Mouse (Mus musculus): ENCODE results near the gene Gm42688. TPM values are rescaled to one million over a fixed set of nuclear protein-coding genes. Genes with fewer than 3 reads are reported as not detected.

Gene Gm42688
- total RNA-seq, 2 experiments from 2014 or later = 1.0 to 1.2 TPM

DNA sequence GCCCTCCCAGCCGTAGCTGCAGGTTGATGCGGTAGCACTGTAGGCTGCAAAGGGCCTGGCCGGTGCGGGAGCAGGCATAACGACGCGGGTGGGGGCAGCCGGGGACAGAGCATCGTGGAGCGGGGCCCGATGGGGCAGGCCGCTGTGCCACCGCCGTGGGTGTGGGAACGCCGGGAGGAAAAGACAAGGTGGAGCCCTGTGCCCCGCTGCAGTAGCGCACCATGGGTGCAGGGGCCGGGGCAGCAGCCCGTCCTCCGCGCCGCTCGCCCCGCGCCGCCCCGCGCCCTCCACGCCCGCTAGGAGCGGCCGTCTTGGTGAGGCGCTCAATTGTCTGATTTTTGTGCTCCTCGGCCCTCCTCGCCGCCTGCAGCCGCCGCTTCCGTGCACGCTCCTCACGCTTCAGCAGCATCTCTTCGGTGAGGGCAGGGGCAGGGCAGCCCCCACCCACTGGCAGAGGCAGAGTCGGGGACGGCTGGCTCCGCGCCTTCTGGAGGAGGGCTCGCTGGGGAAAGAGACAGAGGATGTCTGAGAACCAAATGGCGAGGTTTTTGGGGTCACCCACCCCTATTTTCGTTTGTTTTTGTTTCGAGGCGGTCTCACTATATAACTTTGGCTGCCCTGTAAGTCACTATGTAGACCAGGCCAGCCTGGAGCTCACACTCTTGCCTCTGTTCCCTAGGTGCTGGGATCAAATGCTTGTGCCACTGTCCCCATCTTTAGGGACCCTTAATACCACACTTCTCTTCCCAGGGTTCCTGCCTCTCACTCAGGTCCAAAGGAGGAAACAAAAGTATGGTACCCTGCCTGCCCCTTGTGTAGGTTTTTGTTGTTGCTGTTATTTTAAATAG lies 20.7 kb downstream of the Gm42688 start:
- H3K27ac ChIP-seq = peak overlapping the region; percentile 87
- intact Hi-C loops (cut with DNase I) = no loop called here
- no peak for DNase-seq
- H3K4me3 ChIP-seq = peak overlapping the region; percentile 89
- no peak for TF ChIP-seq CTCF (IDR thresholded peaks at IDR 0.05)

DNA sequence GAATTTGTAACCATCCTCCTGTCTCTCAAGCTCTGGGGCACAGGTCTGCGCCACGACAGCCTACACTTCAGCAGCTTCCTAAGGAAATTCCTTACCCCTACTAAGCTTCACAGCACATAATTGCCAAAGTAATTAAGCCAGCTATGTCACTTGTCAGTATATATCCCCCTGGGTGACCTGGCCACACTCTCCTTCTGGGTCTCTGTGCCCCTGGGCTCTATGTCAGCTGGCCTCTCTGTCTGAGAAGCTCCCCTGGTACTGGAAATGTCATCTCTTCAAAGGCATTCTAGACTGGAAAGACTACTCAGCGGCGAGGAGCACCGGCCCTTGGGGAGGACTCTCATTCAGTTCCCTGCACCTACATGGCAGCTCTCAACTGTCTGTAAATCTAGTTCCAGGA lies 21.5 kb downstream of the Gm42688 start:
- H3K4me3 ChIP-seq = no peak overlapping the region
- intact Hi-C loops (cut with DNase I) = no loop called here
- DNase-seq = peak; percentile 12

DNA sequence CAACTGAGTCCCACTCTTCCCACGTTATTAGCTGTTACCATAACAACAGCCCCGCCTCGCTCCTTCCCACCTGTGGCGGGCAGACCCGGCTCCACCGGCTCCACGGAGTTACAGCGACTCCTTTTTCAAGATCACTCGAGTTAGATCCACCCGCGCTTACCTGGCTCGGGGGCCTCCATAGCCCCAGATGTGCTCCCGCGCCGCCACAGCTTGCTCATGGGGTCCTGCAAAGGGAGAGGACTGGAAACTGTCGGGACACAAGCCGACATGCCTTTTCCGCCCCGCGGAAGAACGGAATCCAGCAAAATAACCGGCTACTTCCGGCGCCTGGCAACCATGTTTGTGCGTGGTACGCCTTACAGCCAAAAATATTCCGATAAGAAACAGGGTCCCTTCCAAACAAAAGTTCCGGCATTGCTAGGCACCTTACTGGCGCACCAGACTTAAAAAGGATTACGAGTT lies 23.5 kb downstream of the Gm42688 start:
- DNase-seq = peak; percentile 93
- Histone ChIP-seq H3K4me3 (peak overlapping the region; percentile 84), H3K27ac (peak overlapping the region; percentile 91)
- TF ChIP-seq CTCF (IDR thresholded peaks at IDR 0.05) = no peak
- intact Hi-C loops (cut with DNase I) = no loop called here

More for the DNA sequence above, 21.5 kb downstream of the Gm42688 start:
- TF ChIP-seq CTCF (IDR thresholded peaks at IDR 0.05) = no peak
- no peak overlapping the region for H3K27ac ChIP-seq

DNA sequence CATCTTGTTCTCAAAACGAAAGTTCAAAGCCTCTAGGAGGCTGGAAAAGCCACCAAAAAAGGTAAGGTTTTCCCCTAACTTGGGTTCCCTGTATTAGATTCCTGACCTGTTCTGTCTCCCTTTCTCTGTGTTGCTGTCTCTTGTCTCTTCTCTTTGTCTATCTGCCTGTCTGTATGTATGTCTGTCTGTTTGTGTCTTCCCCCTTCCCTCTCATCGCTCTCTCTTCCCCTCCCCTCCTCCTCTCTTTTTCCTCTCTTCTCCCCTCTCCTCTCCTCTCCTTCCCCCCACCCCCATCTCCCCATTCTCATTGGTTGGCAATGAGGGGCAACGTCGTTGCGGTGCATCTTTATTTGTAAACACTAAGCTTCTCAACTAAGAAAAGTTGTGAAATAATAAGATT lies 23.9 kb downstream of the Gm42688 start, which contains the start of gene Ino80b:
TSS of gene Ino80b (minus strand) at position 101 of the 400 bp plus-strand sequence.
- no peak for DNase-seq
- no peak for TF ChIP-seq CTCF (IDR thresholded peaks at IDR 0.05)
- Histone ChIP-seq H3K4me3 (peak within 1 kb of the TSS; percentile 84), H3K27ac (peak within 1 kb of the TSS; percentile 91)
- intact Hi-C loops (cut with DNase I) = no loop called here

DNA sequence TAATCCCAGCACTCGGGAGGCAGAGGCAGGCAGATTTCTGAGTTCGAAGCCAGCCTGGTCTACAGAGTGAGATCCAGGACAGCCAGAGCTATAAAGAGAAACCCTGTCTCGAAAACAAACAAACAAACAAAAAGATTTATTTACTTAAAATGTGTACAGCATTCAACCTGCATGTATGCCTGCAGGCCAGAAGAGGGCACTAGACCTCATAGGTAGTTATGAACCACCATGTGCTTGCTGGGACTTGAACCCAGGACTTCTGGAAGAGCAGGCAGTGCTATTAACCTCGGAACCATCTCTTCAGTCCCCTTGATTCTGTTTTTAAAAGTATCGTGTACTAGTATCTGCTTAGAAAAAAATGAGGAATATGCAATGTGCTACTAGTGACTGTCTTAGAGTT lies 26.0 kb downstream of the Gm42688 start:
- TF ChIP-seq CTCF (IDR thresholded peaks at IDR 0.05) = peak; percentile 52

DNA sequence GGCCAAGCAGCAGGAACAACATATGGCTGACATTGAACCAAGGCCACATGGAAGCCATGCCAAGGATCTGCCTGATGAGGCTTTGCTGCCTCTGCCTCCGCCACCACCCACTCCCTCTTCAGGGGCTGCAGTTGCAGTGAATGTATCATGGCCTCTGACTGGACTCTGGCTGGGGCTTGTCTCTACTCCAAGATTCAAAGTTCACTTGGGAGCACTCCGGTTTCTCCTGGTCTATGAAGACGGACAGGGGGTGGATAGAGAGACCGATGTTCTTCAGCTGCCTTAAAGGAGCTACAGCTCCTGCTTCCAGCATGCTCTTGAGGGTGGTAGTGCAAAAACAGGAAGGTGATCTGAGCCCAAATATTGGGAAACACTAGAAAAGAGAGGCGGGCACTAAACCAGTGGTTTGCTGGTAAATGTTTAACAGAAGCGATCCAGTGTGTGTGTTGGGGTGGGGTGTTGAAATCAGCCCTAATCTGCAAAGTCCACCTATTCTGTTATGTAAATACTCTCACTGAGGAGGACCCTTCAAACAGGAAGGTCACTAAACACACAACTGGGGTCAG lies 30.1 kb downstream of the Gm42688 start:
- H3K4me3 ChIP-seq = no peak overlapping the region
- intact Hi-C loops (cut with DNase I) = no loop called here
- TF ChIP-seq CTCF (IDR thresholded peaks at IDR 0.05) = no peak
- peak overlapping the region; percentile 13; the same call in 1 of the 2 replicates for H3K27ac ChIP-seq
- peak; percentile 13 for DNase-seq

More for the DNA sequence above, 26.0 kb downstream of the Gm42688 start:
- H3K4me3 ChIP-seq = no peak overlapping the region
- H3K27ac ChIP-seq = no peak overlapping the region
- intact Hi-C loops (cut with DNase I) = no loop called here
- peak; percentile 2 for DNase-seq

DNA sequence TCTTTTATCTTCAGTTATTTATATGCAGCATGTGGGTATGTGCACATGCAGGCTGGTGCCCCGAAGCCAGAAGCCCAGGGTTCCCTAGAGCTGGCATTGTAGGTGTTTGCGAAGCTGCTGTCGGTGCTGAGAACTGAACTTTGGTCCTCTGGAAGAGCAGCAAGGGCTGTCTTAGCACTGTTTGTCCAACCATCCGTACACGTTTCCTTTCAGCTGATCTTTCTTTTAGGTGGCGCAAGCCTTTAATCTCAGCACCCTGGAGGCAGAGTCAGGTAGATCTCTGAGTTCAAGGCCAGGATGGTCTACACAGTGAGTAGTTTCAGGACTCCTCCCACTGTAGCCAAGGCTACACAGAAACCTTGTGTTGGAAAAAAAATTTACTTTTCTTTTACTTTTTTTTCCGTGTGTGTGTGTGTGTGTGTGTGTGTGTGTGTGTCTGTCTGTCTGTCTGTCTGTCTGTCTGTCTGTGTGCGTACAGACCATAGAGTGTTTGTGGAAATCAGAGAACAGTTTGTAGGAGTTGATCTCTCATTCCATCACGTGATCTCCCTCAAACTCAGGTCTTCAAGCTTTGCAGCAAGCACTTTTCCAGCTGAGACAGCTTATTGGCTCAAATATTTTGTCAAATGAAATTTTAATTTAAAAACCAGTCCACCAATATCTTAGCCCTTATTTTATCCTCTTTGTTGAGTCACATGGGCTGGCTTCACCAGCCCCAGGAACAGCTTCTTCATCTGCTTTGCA lies 30.9 kb downstream of the Gm42688 start:
- no peak for TF ChIP-seq CTCF (IDR thresholded peaks at IDR 0.05)
- intact Hi-C loops (cut with DNase I) = no loop called here
- Histone ChIP-seq H3K27ac (peak overlapping the region; percentile 13; the same call in 1 of the 2 replicates), H3K4me3 (no peak overlapping the region)
- DNase-seq = peak; percentile 4

DNA sequence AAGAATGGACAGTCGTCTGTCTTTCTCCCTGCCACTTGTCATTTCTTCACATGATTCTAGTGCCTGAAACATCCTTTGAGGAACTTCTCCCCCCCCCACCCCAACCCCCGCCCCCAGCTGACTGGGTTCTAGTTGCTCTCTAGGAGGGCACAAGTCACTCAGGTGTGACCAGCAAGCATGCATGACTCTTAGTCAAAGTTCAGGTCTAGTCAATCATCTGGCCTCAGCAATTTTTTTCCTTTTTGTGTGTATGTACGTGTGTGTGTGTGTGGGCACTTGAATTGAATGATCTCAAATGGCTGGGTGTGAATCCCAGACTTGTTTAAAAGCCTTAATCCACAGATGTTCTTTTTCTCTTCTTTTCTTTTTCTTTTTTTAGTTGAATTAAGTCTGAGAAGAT lies 32.8 kb downstream of the Gm42688 start:
- no peak overlapping the region for H3K4me3 ChIP-seq
- no peak for DNase-seq
- intact Hi-C loops (cut with DNase I) = no loop called here
- no peak overlapping the region for H3K27ac ChIP-seq
- TF ChIP-seq CTCF (IDR thresholded peaks at IDR 0.05) = no peak

DNA sequence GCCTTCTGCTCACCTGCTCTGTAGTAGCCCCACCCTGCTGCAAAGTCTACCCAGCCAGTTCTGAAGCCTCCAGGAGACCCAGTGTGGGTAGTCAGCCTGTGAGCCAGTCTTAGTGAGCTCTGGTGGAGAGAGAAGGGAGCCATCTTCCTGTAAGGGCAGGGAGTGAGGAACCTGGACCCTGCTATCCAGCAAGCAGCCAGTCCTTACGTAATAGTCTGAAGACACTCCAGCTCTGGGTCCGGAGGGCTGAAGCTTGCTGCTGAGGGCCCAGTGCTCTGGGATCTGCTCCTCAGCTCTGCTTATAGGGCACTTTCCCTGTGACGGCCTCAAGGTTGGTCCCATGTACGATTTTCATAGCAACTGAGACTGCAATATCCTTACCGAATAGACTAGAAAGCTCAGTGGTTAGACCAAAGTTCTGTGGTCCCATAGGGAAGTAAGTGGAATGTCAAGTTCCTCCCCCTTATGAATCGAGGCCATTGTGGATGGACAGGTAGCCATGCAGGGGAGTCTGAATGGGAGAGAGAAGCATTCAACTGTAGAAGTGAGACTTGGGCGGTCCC lies 33.6 kb downstream of the Gm42688 start, which contains the start of gene Rtkn:
TSS of gene Rtkn (plus strand) at position 513 of the 563 bp plus-strand sequence.
- no peak for TF ChIP-seq CTCF (IDR thresholded peaks at IDR 0.05)
- H3K27ac ChIP-seq = peak within 1 kb of the TSS; percentile 99

DNA sequence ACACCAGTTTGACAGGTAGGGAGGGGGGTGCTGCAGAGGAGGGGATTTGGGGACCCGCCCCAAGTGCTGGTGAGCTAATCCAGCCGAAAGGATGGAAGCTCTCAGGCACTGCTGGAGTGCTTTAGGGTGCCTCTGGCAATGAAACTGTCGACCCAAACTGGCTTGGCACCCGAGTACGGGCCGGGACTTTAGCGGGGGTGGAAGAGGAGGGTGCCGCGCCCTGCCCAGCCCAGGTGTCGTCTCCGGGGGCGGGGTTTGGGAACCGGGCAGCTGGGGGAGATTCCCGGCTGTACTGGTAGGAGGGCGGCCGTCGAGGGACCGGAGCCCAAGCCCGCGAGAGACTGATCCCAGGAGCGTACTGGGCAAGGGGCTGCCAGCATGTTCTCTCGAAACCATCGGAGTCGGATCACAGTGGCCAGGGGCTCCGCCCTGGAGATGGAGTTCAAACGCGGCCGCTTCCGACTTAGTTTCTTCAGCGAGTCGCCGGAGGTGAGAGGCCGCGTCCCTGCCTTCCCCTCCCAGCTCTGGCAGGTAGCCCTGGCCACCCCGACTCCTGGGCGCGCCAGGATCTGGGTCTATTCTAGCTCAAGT lies 34.2 kb downstream of the Gm42688 start:
- peak overlapping the region; percentile 99 for H3K27ac ChIP-seq
- intact Hi-C loops (cut with DNase I) = no loop called here

More for the DNA sequence above, 33.6 kb downstream of the Gm42688 start, which contains the start of gene Rtkn:
- intact Hi-C loops (cut with DNase I) = no loop called here
- H3K4me3 ChIP-seq = peak within 1 kb of the TSS; percentile 92
- no peak for DNase-seq

DNA sequence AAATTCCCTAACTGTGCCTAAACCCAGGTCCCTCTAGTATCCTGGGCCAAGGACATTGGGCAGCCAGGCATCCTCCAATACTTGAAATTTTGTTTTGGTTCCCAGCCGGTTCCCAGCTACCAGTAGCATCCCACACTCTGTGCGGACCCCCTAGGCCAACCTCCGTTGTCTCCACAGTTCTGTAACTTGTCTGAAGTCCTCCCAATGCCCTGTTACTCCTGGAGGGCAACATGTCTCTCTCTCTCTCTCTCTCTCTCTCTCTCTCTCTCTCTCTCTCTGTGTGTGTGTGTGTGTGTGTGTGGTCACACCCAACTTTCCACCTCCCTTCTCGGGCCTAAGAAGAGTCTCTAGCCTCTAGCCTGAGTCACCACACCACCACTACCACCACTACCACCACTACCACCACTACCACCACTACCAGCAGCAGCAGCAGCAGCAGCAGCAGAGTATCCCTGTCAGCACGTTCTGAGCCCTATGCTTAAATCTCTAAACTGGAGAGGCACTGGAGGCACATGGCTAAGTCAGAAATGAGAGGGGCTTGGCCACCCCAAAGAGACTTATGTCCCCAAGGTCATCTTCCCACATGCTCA lies 35.0 kb downstream of the Gm42688 start:
- DNase-seq = no peak
- peak overlapping the region; percentile 92 for H3K4me3 ChIP-seq
- peak overlapping the region; percentile 99 for H3K27ac ChIP-seq
- no peak for TF ChIP-seq CTCF (IDR thresholded peaks at IDR 0.05)
- intact Hi-C loops (cut with DNase I) = no loop called here

More for the DNA sequence above, 34.2 kb downstream of the Gm42688 start:
- DNase-seq = peak; percentile 81
- peak overlapping the region; percentile 92 for H3K4me3 ChIP-seq
- no peak for TF ChIP-seq CTCF (IDR thresholded peaks at IDR 0.05)
